Mouse (Mus musculus) frontal cortex, adult (tissue): ENCODE data around the gene Syna.

Experiments
- ATAC-seq: cut with Nextera tagmentation; 2 replicates; pipeline ENCODE4 v1.9.2; 2017; ENCODE audit warnings: mild to moderate bottlenecking, moderate library complexity, mixed read lengths; ENCODE audit not compliant: low TSS enrichment

Syna gene

GRCm38 (mm10) chr5:134530830-134531229 lies 29.1 kb downstream of the Syna start:
- peak; percentile 31 for ATAC-seq

GRCm38 (mm10) chr5:134528488-134528887 lies 31.5 kb downstream of the Syna start:
- ATAC-seq: no peak

GRCm38 (mm10) chr5:134525971-134526711 lies 33.8 kb downstream of the Syna start:
- no peak for ATAC-seq

GRCm38 (mm10) chr5:134523728-134524127 lies 36.2 kb downstream of the Syna start:
- no peak for ATAC-seq

- no peak for ATAC-seq
Observed at GRCm38 (mm10) chr5:134522524-134522923, 37.4 kb downstream of the Syna start.

- ATAC-seq: no peak
Observed at GRCm38 (mm10) chr5:134521806-134522205, 38.2 kb downstream of the Syna start.

- peak; percentile 85 for ATAC-seq
Observed at GRCm38 (mm10) chr5:134521131-134521530, 38.8 kb downstream of the Syna start.

- ATAC-seq: peak; percentile 25; the same call in 1 of the 2 replicates
Observed at GRCm38 (mm10) chr5:134520120-134520519, 39.9 kb downstream of the Syna start.

- no peak for ATAC-seq
Observed at GRCm38 (mm10) chr5:134519471-134519870, 40.5 kb downstream of the Syna start.

GRCm38 (mm10) chr5:134512086-134512485 lies 47.9 kb downstream of the Syna start:
- peak; percentile 48 for ATAC-seq

- no peak for ATAC-seq
Observed at GRCm38 (mm10) chr5:134510266-134510665, 49.7 kb downstream of the Syna start.

- no peak for ATAC-seq
Observed at GRCm38 (mm10) chr5:134508965-134509364, 51.0 kb downstream of the Syna start.
